ENCODE assay signal across 8 mouse cellular contexts in the genomic region with DNA sequence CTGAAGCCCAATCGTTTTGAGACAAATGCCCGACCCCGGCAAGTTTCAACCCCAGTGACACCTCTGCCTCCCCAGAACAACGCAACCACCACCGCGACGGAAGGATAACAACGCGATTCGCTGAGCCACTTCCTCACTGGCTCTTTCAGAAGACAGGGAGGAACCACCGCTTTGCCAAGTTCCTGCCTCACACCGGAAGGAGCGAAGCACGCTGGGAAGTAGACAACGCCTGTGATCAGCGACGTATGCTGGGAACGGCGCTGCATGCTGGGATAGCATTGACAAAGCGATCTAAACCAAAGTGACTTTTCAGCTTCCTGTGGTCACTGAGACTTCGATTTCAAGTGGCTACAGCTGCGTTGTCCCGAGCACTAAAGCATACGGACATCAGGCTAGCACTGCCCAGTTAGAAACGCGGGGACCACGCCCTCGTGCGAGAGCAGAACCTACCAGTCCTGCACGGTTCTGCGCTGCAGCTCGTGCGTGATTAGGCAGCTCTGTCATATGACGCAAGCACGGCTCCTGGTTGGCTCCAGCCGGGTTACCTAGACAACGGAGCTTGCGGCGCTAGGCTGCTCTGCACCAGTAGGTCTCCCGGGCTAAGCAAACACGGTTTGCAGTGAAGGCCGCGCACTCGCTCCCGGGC. TPM values are rescaled to one million over a fixed set of nuclear protein-coding genes. Genes with fewer than 3 reads are reported as not detected.
DNase-seq lines count a peak whose midpoint lies in the region; ATAC-seq and TF ChIP-seq lines count a peak whose summit lies in the region.

Gene Capn10, plus strand, starts transcription at position 195 of the 646 bp plus-strand sequence.

- TF ChIP-seq CTCF in heart, adult 2 months (IDR thresholded peaks at IDR 0.05): peak; percentile 27

- intact Hi-C loops in heart, adult 2 months (cut with DNase I): loop anchor here (1.0 to 10.0 kb wide), 3 partner anchors 27 to 540 kb away; partner anchors contain the start of genes Hdlbp, Pask and Ppp1r7

- peaks cover 15% of the 10 kb centered on the region; the same call in 1 of the 2 replicates for H3K9me3 ChIP-seq in embryonic facial prominence, embryonic 14.5 days (ENCODE audit: control insufficient read depth, low read length)
- no peaks in the 10 kb centered on the region for H3K9me3 ChIP-seq in limb, embryonic 13.5 days
- no peaks in the 10 kb centered on the region for H3K9me3 ChIP-seq in midbrain, embryonic 16.5 days (replicated peaks; ENCODE audit: control insufficient read depth, low read length, poor library complexity, severe bottlenecking)

- H3K4me2 ChIP-seq in embryonic facial prominence, embryonic 14.5 days (ENCODE audit: low read depth, low read length): peak within 1 kb of the TSS; percentile 57
- H3K4me2 ChIP-seq in limb, embryonic 13.5 days (replicated peaks): peak within 1 kb of the TSS; percentile 75
- peak within 1 kb of the TSS; percentile 95 for H3K4me2 ChIP-seq in midbrain, embryonic 16.5 days (ENCODE audit: low read length)

- DNase-seq in 3T3-L1 (ENCODE audit: low read depth, low spot score): peak; percentile 99
- DNase-seq in adrenal gland, postnatal 4 days (ENCODE audit: low spot score in 2 of 2): peak; percentile 57 to 78
- peak; percentile 99 for DNase-seq in embryonic facial prominence, embryonic 14.5 days (ENCODE audit: low spot score)
- peak; percentile 94 to 97 for DNase-seq in heart, adult 2 months
- peak; percentile 96 for DNase-seq in kidney, adult 8-10 months
- DNase-seq in spleen, postnatal 10 days (ENCODE audit: low spot score in 2 of 2): peak; percentile 87 to 92

- no peaks in the 10 kb centered on the region for H3K27me3 ChIP-seq in embryonic facial prominence, embryonic 14.5 days (replicated peaks; ENCODE audit: control insufficient read depth, insufficient read depth, low read length)
- no peaks in the 10 kb centered on the region for H3K27me3 ChIP-seq in heart, adult 2 months (ENCODE audit: control insufficient read depth, insufficient read depth, low read length)
- no peaks in the 10 kb centered on the region for H3K27me3 ChIP-seq in limb, embryonic 13.5 days
- H3K27me3 ChIP-seq in midbrain, embryonic 16.5 days (ENCODE audit: control insufficient read depth, insufficient read depth, low read depth, low read length): no peaks in the 10 kb centered on the region

- H3K4me3 ChIP-seq in embryonic facial prominence, embryonic 14.5 days (ENCODE audit: low read depth, low read length): peak within 1 kb of the TSS; percentile 87
- H3K4me3 ChIP-seq in heart, adult 2 months: peak within 1 kb of the TSS; percentile 68
- H3K4me3 ChIP-seq in limb, embryonic 13.5 days: peak within 1 kb of the TSS; percentile 78
- H3K4me3 ChIP-seq in midbrain, embryonic 16.5 days (ENCODE audit: low read depth, low read length): peak within 1 kb of the TSS; percentile 64

- peaks cover 20% of the 10 kb centered on the region for H3K36me3 ChIP-seq in embryonic facial prominence, embryonic 14.5 days (ENCODE audit: control insufficient read depth, insufficient read depth, low read length)
- H3K36me3 ChIP-seq in heart, adult 2 months (ENCODE audit: control insufficient read depth, insufficient read depth, low read length): no peaks in the 10 kb centered on the region
- peaks cover 18% of the 10 kb centered on the region for H3K36me3 ChIP-seq in limb, embryonic 13.5 days
- H3K36me3 ChIP-seq in midbrain, embryonic 16.5 days (ENCODE audit: control insufficient read depth, insufficient read depth, low read length): peaks cover 12% of the 10 kb centered on the region

- 0 out of 2 replicates have a peak, but pooled peaks cover 14% of the 10 kb centered on the region for H3K4me1 ChIP-seq in embryonic facial prominence, embryonic 14.5 days (ENCODE audit: control insufficient read depth, insufficient read depth, low read length)
- peaks cover 4% of the 10 kb centered on the region for H3K4me1 ChIP-seq in heart, adult 2 months (ENCODE audit: control insufficient read depth, insufficient read depth, low read length)
- peaks cover 21% of the 10 kb centered on the region for H3K4me1 ChIP-seq in limb, embryonic 13.5 days
- peaks cover 26% of the 10 kb centered on the region for H3K4me1 ChIP-seq in midbrain, embryonic 16.5 days (ENCODE audit: control insufficient read depth, insufficient read depth, low read length)

- ATAC-seq in embryonic facial prominence, embryonic 14.5 days (ENCODE audit: low read depth): peak; percentile 100
- ATAC-seq in limb, embryonic 13.5 days (ENCODE audit: low FRiP score, low read depth): peak; percentile 99
- ATAC-seq in midbrain, embryonic 16.5 days: peak; percentile 100

- peak; percentile 93 for TF ChIP-seq EP300 in heart, adult 2 months (IDR thresholded peaks at IDR 0.05; ENCODE audit: insufficient read depth, low read depth, low read length)

- H3K9ac ChIP-seq in embryonic facial prominence, embryonic 14.5 days (ENCODE audit: low read depth, low read length): peak within 1 kb of the TSS; percentile 83
- peak within 1 kb of the TSS; percentile 60 for H3K9ac ChIP-seq in heart, adult 2 months (ENCODE audit: low read depth, low read length)
- peak within 1 kb of the TSS; percentile 85 for H3K9ac ChIP-seq in limb, embryonic 13.5 days
- H3K9ac ChIP-seq in midbrain, embryonic 16.5 days (ENCODE audit: low read depth, low read length): peak within 1 kb of the TSS; percentile 73

- WGBS in embryonic facial prominence, embryonic 14.5 days: under 1% methylated on average over 45 of the region's 45 CpGs
- WGBS in heart, adult 2 months: under 1% methylated on average over 45 of the region's 45 CpGs
- WGBS in limb, embryonic 13.5 days: under 1% methylated on average over 45 of the region's 45 CpGs
- WGBS in midbrain, embryonic 16.5 days: under 1% methylated on average over 45 of the region's 45 CpGs

- H3K27ac ChIP-seq in embryonic facial prominence, embryonic 14.5 days (replicated peaks; ENCODE audit: low read depth, low read length): peak within 1 kb of the TSS; percentile 97
- H3K27ac ChIP-seq in heart, adult 2 months: peak within 1 kb of the TSS; percentile 92
- peak within 1 kb of the TSS; percentile 96 for H3K27ac ChIP-seq in limb, embryonic 13.5 days
- peak within 1 kb of the TSS; percentile 99 for H3K27ac ChIP-seq in midbrain, embryonic 16.5 days (ENCODE audit: low read length)

- no peaks in the 10 kb centered on the region for H3K79me2 ChIP-seq in heart, adult 2 months (replicated peaks; ENCODE audit: control insufficient read depth, insufficient read depth, low read length)

- TF ChIP-seq POLR2A in heart, adult 2 months (IDR thresholded peaks at IDR 0.05; ENCODE audit: insufficient read depth, low read depth, low read length): peak; percentile 91

RNA-seq across cellular contexts. Expression of gene Capn10, which starts in this region (rescaled TPM):
- total RNA-seq in adrenal gland, postnatal 4 days (2021): 10 to 100 TPM; 32.5 to 34.7 TPM
- polyA plus RNA-seq in embryonic facial prominence, embryonic 14.5 days (2014; fragmentation: Nextera tagmentation; extraction: Ambion mirVana): 24.4 and 28.2 TPM in 2 replicates
- total RNA-seq in heart, adult 2 months (2021): 1 to 10 TPM; 5.0 to 5.6 TPM
- polyA plus RNA-seq in heart, adult 2 months (2012; rRNA removed): 7.7 and 9.1 TPM in 2 replicates
- polyA plus RNA-seq in limb, embryonic 13.5 days (2015; fragmentation: Nextera tagmentation; extraction: Ambion mirVana): 32.3 and 35.2 TPM in 2 replicates
- 62.3 and 65.1 TPM in 2 replicates for polyA plus RNA-seq in midbrain, embryonic 16.5 days (2015; fragmentation: Nextera tagmentation; extraction: Ambion mirVana)

Comparison
In these comparisons a context has a peak if more than half of its experiments do, and no peak if none do; other contexts are left out.
1. Peak in every context shown above with its lines: DNase-seq, ATAC-seq, H3K4me3 ChIP-seq and H3K27ac ChIP-seq.
2. RNA of gene Capn10 (total RNA-seq): 32.5 to 34.7 TPM in adrenal gland, postnatal 4 days; 5.0 to 5.6 TPM in heart, adult 2 months; every median in the first group is over 4 times any median in the second.